ENCODE assay signal across 19 mouse cellular contexts in the genomic region with DNA sequence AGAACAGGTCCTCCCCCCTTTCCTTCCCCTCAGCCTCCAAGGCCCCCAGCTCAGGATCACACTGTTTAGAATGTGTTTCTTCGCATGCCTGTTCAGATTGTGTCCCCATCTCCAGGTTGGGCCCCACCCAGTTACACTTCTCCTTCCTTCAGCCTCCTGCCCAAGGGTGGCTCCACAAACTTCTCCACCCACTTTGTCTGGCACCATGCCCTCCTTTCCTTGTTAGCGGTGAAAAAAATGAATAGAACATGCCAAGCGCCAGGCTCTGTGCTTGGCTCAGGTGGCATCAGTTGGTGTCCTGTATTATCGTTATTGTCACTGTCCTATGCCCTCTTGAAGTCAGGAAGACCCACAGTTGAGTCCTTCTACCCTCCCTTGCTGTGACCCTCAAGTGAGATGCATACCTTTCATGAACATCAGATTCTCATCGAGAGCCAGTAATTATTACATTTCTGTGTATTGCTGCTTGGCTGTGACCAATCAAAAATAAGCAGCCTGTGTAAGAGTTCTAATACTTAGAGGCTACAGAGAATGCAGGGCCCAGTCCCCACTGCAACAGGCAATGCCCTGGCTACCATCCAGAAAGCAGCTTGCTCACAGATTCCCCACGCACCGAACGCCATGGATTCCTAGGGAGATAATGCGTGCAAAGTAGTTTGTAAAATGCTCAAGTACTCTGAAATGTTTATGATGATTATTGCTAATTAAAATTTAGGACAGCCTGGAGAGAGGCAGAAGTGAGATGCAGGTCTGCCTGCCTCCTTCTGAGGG. TPM values are rescaled to one million over a fixed set of nuclear protein-coding genes. Genes with fewer than 3 reads are reported as not detected.
A peak's percentile ranks its signal among the peaks of the same experiment; 100 is the strongest.
DNase-seq lines count a peak whose midpoint lies in the region; ATAC-seq and TF ChIP-seq lines count a peak whose summit lies in the region.
"Had no signal": no experiment of that assay in that cellular context is flagged by ENCODE, and none has a peak within 500 bp of the region (broad histone marks: within the 10 kb centered on the region; RNA-seq: fewer than 3 reads in every experiment).

No protein-coding gene starts in this region.

- 0 out of 2 replicates have a peak, but pooled peaks cover 2% of the 10 kb centered on the region for H3K27me3 ChIP-seq in forebrain, embryonic 16.5 days (replicated peaks; ENCODE audit: control insufficient read depth, insufficient read depth, low read length)
- H3K27me3 ChIP-seq in forebrain, embryonic 13.5 days, result no peaks in the 10 kb centered on the region; the same call in 1 of the 2 replicates

- DNase-seq in layer of hippocampus, adult 2 months (ENCODE audit: low spot score in 2 of 2), result peak; percentile 50 to 51
- DNase-seq in layer of hippocampus, adult 11-12 months (ENCODE audit: low spot score), result no peak
- DNase-seq in right cerebral cortex, adult 18-20 months, result peak; percentile 59
- DNase-seq in right cerebral cortex, postnatal 4 days, result no peak
- peak; percentile 57 for DNase-seq in brain, adult 2 months (ENCODE audit: low read depth, low spot score)
- DNase-seq in adrenal gland, postnatal 36 days, result no peak
- DNase-seq: adrenal gland, postnatal 14 days; cerebellum, adult 2 months; forebrain, postnatal 0 days; gastrocnemius, postnatal 36 days; heart, adult 11 months; heart, postnatal 36 days had no signal

- no peak overlapping the region for H3K4me2 ChIP-seq in forebrain, embryonic 16.5 days (ENCODE audit: low read length)
- no peak overlapping the region for H3K4me2 ChIP-seq in forebrain, embryonic 13.5 days
- H3K4me2 ChIP-seq: heart, embryonic 13.5 days; hindbrain, embryonic 12.5 days had no signal

- no peak overlapping the region for H3K9ac ChIP-seq in forebrain, embryonic 16.5 days (replicated peaks; ENCODE audit: low read depth, low read length)
- no peak overlapping the region for H3K9ac ChIP-seq in forebrain, embryonic 13.5 days
- H3K9ac ChIP-seq: forebrain, postnatal 0 days; heart, embryonic 13.5 days; hindbrain, embryonic 12.5 days had no signal

- no peaks in the 10 kb centered on the region for H3K36me3 ChIP-seq in forebrain, embryonic 16.5 days (ENCODE audit: control insufficient read depth, insufficient read depth)
- H3K36me3 ChIP-seq in forebrain, embryonic 13.5 days (ENCODE audit: poor library complexity, severe bottlenecking), result no peaks in the 10 kb centered on the region
- H3K36me3 ChIP-seq: heart, embryonic 13.5 days; hindbrain, embryonic 12.5 days had no signal

- H3K4me3 ChIP-seq in forebrain, embryonic 16.5 days (replicated peaks; ENCODE audit: low read length), result no peak overlapping the region
- no peak overlapping the region for H3K4me3 ChIP-seq in forebrain, embryonic 13.5 days
- no peak overlapping the region for H3K4me3 ChIP-seq in layer of hippocampus, adult 2 months
- H3K4me3 ChIP-seq: heart, embryonic 13.5 days; hindbrain, embryonic 12.5 days had no signal

- no peak for TF ChIP-seq CTCF in layer of hippocampus, adult 2 months (conservative IDR thresholded peaks at IDR 0.05)

- H3K9me3 ChIP-seq in forebrain, embryonic 16.5 days (ENCODE audit: control insufficient read depth, low read length), result no peaks in the 10 kb centered on the region
- H3K9me3 ChIP-seq in forebrain, embryonic 13.5 days (replicated peaks), result no peaks in the 10 kb centered on the region
- H3K9me3 ChIP-seq: hindbrain, embryonic 12.5 days had no signal

- peak; percentile 36; the same call in 1 of the 2 replicates for ATAC-seq in forebrain, embryonic 16.5 days
- no peak for ATAC-seq in forebrain, embryonic 13.5 days
- ATAC-seq: activated CD4-positive, CD25-positive, alpha-beta regulatory T cell, adult 4 months; forebrain, postnatal 0 days; Patski had no signal

- H3K27ac ChIP-seq in forebrain, embryonic 16.5 days (ENCODE audit: low read length), result no peak overlapping the region
- H3K27ac ChIP-seq in forebrain, embryonic 13.5 days, result no peak overlapping the region
- no peak overlapping the region for H3K27ac ChIP-seq in layer of hippocampus, adult 2 months
- H3K27ac ChIP-seq: heart, embryonic 13.5 days; hindbrain, embryonic 12.5 days had no signal

- no peaks in the 10 kb centered on the region for H3K4me1 ChIP-seq in forebrain, embryonic 16.5 days (replicated peaks; ENCODE audit: control insufficient read depth, insufficient read depth, low read length)
- H3K4me1 ChIP-seq in forebrain, embryonic 13.5 days, result no peaks in the 10 kb centered on the region
- H3K4me1 ChIP-seq: heart, embryonic 13.5 days had no signal

- WGBS in forebrain, embryonic 16.5 days, result 70% methylated on average over 9 of the region's 9 CpGs
- 82% methylated on average over 9 of the region's 9 CpGs for WGBS in forebrain, embryonic 13.5 days

RNA-seq across cellular contexts. Expression of gene Crmp1, which starts 28.6 kb away (rescaled TPM):
- 915 and 954 TPM in 2 replicates for polyA plus RNA-seq in forebrain, embryonic 16.5 days (2015; fragmentation: Nextera tagmentation; extraction: Ambion mirVana)
- 474 and 511 TPM in 2 replicates for polyA plus RNA-seq in forebrain, embryonic 13.5 days (2015; fragmentation: Nextera tagmentation; extraction: Ambion mirVana)
- 100 to 1,000 TPM; 234 to 238 TPM for total RNA-seq in layer of hippocampus, adult 2 months (2021)
- 1 to 10 TPM; 5.2 to 6.6 TPM for total RNA-seq in adrenal gland, postnatal 36 days (2021)
- total RNA-seq: MEL had no signal

Comparison
In these comparisons a context has a peak if more than half of its experiments do, and no peak if none do; other contexts are left out.
1. DNase-seq: peak in layer of hippocampus, adult 2 months (2 of 2), right cerebral cortex, adult 18-20 months (single experiment) and brain, adult 2 months (single experiment); none in layer of hippocampus, adult 11-12 months (single experiment), right cerebral cortex, postnatal 4 days (single experiment) and adrenal gland, postnatal 36 days (0 of 2).
2. RNA of gene Crmp1, which starts 28.6 kb away (total RNA-seq): 234 to 238 TPM in layer of hippocampus, adult 2 months; 5.2 to 6.6 TPM in adrenal gland, postnatal 36 days; every median in the first group is over 10 times any median in the second.